Mouse (Mus musculus): ENCODE measurements around the gene Reg3g. TPM values are rescaled to one million over a fixed set of nuclear protein-coding genes. Genes with fewer than 3 reads are reported as not detected.

Gene Reg3g
- polyA plus RNA-seq (2016; fragmentation: Nextera tagmentation; extraction: Ambion mirVana): not detected in 2 replicates

- Histone ChIP-seq H3K27ac (replicated peaks) (no peak within 1 kb of the TSS), H3K36me3 (no peaks in the 10 kb centered on the region), H3K9me3 (replicated peaks) (no peaks in the 10 kb centered on the region), H3K4me3 (no peak within 1 kb of the TSS), H3K4me1 (no peaks in the 10 kb centered on the region), H3K27me3 (ENCODE audit: low read depth, poor library complexity, severe bottlenecking) (no peaks in the 10 kb centered on the region)
- no peak for DNase-seq (ENCODE audit: low spot score)
- WGBS: 83% methylated on average over 2 of the region's 2 CpGs
Observed at GRCm38 (mm10) chr6:78468772-78469171, at the start of gene Reg3g. Reg3g (minus strand) TSS chr6:78468872.

GRCm38 (mm10) chr6:78515777-78516446, 47.2 kb upstream of the Reg3g start:
- H3K4me1 ChIP-seq: no peaks in the 10 kb centered on the region
- DNase-seq (ENCODE audit: low spot score): no peak
- WGBS: 72% methylated on average over 3 of the region's 3 CpGs
- H3K27me3 ChIP-seq (ENCODE audit: low read depth, poor library complexity, severe bottlenecking): no peaks in the 10 kb centered on the region
- H3K27ac ChIP-seq (replicated peaks): no peak overlapping the region
- H3K36me3 ChIP-seq: no peaks in the 10 kb centered on the region
- H3K9me3 ChIP-seq (replicated peaks): no peaks in the 10 kb centered on the region
- no peak overlapping the region for H3K4me3 ChIP-seq

GRCm38 (mm10) chr6:78512833-78513232, 44.2 kb upstream of the Reg3g start:
- no peaks in the 10 kb centered on the region for H3K4me1 ChIP-seq
- WGBS: 0% methylated on average over 3 of the region's 3 CpGs
- H3K4me3 ChIP-seq: no peak overlapping the region
- no peaks in the 10 kb centered on the region for H3K9me3 ChIP-seq (replicated peaks)
- DNase-seq (ENCODE audit: low spot score): peak; percentile 70
- H3K36me3 ChIP-seq: no peaks in the 10 kb centered on the region
- H3K27me3 ChIP-seq (ENCODE audit: low read depth, poor library complexity, severe bottlenecking): no peaks in the 10 kb centered on the region
- no peak overlapping the region for H3K27ac ChIP-seq (replicated peaks)

GRCm38 (mm10) chr6:78510173-78510900, 41.7 kb upstream of the Reg3g start:
- H3K27ac ChIP-seq (replicated peaks): no peak overlapping the region
- H3K4me3 ChIP-seq: no peak overlapping the region
- no peaks in the 10 kb centered on the region for H3K27me3 ChIP-seq (ENCODE audit: low read depth, poor library complexity, severe bottlenecking)
- H3K36me3 ChIP-seq: no peaks in the 10 kb centered on the region
- no peak for DNase-seq (ENCODE audit: low spot score)
- 73% methylated on average over 3 of the region's 3 CpGs for WGBS
- H3K9me3 ChIP-seq (replicated peaks): no peaks in the 10 kb centered on the region
- H3K4me1 ChIP-seq: no peaks in the 10 kb centered on the region

GRCm38 (mm10) chr6:78505745-78506144, 37.1 kb upstream of the Reg3g start:
- Histone ChIP-seq H3K27me3 (ENCODE audit: low read depth, poor library complexity, severe bottlenecking) (no peaks in the 10 kb centered on the region), H3K4me3 (no peak overlapping the region), H3K4me1 (no peaks in the 10 kb centered on the region), H3K36me3 (no peaks in the 10 kb centered on the region), H3K9me3 (replicated peaks) (no peaks in the 10 kb centered on the region), H3K27ac (replicated peaks) (no peak overlapping the region)
- WGBS: 66% methylated on average over 3 of the region's 3 CpGs
- DNase-seq (ENCODE audit: low spot score): no peak

GRCm38 (mm10) chr6:78494633-78495032, 26.0 kb upstream of the Reg3g start:
- 86% methylated on average over 3 of the region's 3 CpGs for whole genome bisulfite sequencing
- no peaks in the 10 kb centered on the region for H3K27me3 ChIP-seq (ENCODE audit: low read depth, poor library complexity, severe bottlenecking)
- H3K4me3 ChIP-seq: no peak overlapping the region
- H3K36me3 ChIP-seq: no peaks in the 10 kb centered on the region
- H3K4me1 ChIP-seq: no peaks in the 10 kb centered on the region
- no peaks in the 10 kb centered on the region for H3K9me3 ChIP-seq (replicated peaks)
- H3K27ac ChIP-seq (replicated peaks): no peak overlapping the region
- DNase-seq (ENCODE audit: low spot score): no peak

GRCm38 (mm10) chr6:78469287-78469686, 615 bp upstream of the Reg3g start:
- Histone ChIP-seq H3K27ac (replicated peaks) (no peak overlapping the region), H3K9me3 (replicated peaks) (no peaks in the 10 kb centered on the region), H3K36me3 (no peaks in the 10 kb centered on the region), H3K4me3 (no peak overlapping the region), H3K4me1 (no peaks in the 10 kb centered on the region), H3K27me3 (ENCODE audit: low read depth, poor library complexity, severe bottlenecking) (no peaks in the 10 kb centered on the region)
- DNase-seq (ENCODE audit: low spot score): no peak
- 80% methylated on average over 3 of the region's 3 CpGs for WGBS

GRCm38 (mm10) chr6:78463266-78463665, 5.4 kb downstream of the Reg3g start:
- no peak overlapping the region for H3K27ac ChIP-seq (replicated peaks)
- H3K4me1 ChIP-seq: peaks cover 11% of the 10 kb centered on the region
- no peaks in the 10 kb centered on the region for H3K9me3 ChIP-seq (replicated peaks)
- WGBS: 86% methylated on average over 2 of the region's 2 CpGs
- H3K27me3 ChIP-seq (ENCODE audit: low read depth, poor library complexity, severe bottlenecking): no peaks in the 10 kb centered on the region
- no peak for DNase-seq (ENCODE audit: low spot score)
- no peaks in the 10 kb centered on the region for H3K36me3 ChIP-seq
- no peak overlapping the region for H3K4me3 ChIP-seq

- Histone ChIP-seq H3K4me1 (peaks cover 11% of the 10 kb centered on the region), H3K27me3 (ENCODE audit: low read depth, poor library complexity, severe bottlenecking) (no peaks in the 10 kb centered on the region), H3K36me3 (no peaks in the 10 kb centered on the region), H3K27ac (replicated peaks) (no peak overlapping the region), H3K9me3 (replicated peaks) (no peaks in the 10 kb centered on the region), H3K4me3 (no peak overlapping the region)
- 83% methylated on average over 2 of the region's 2 CpGs for WGBS
- no peak for DNase-seq (ENCODE audit: low spot score)
Observed at GRCm38 (mm10) chr6:78462360-78462759, 6.3 kb downstream of the Reg3g start.

GRCm38 (mm10) chr6:78460191-78460825, 8.4 kb downstream of the Reg3g start:
- WGBS: 35% methylated on average over 3 of the region's 3 CpGs
- Histone ChIP-seq H3K4me1 (peaks cover 11% of the 10 kb centered on the region), H3K9me3 (replicated peaks) (no peaks in the 10 kb centered on the region), H3K27ac (replicated peaks) (peak overlapping the region; percentile 28; the same call in 1 of the 2 replicates), H3K36me3 (no peaks in the 10 kb centered on the region), H3K27me3 (ENCODE audit: low read depth, poor library complexity, severe bottlenecking) (no peaks in the 10 kb centered on the region), H3K4me3 (no peak overlapping the region)
- DNase-seq (ENCODE audit: low spot score): no peak

GRCm38 (mm10) chr6:78452804-78453203, 15.9 kb downstream of the Reg3g start:
- no peak for DNase-seq (ENCODE audit: low spot score)
- WGBS: 96% methylated on average over 2 of the region's 2 CpGs

GRCm38 (mm10) chr6:78448409-78448808, 20.3 kb downstream of the Reg3g start:
- no peak overlapping the region for H3K4me3 ChIP-seq
- no peaks in the 10 kb centered on the region for H3K36me3 ChIP-seq
- H3K27ac ChIP-seq (replicated peaks): no peak overlapping the region
- no peak for DNase-seq (ENCODE audit: low spot score)
- no peaks in the 10 kb centered on the region for H3K27me3 ChIP-seq (ENCODE audit: low read depth, poor library complexity, severe bottlenecking)
- H3K9me3 ChIP-seq (replicated peaks): no peaks in the 10 kb centered on the region
- no peaks in the 10 kb centered on the region for H3K4me1 ChIP-seq

More at GRCm38 (mm10) chr6:78452804-78453203, 15.9 kb downstream of the Reg3g start:
- Histone ChIP-seq H3K27ac (replicated peaks) (no peak overlapping the region), H3K9me3 (replicated peaks) (no peaks in the 10 kb centered on the region), H3K4me3 (no peak overlapping the region), H3K4me1 (no peaks in the 10 kb centered on the region), H3K27me3 (ENCODE audit: low read depth, poor library complexity, severe bottlenecking) (no peaks in the 10 kb centered on the region), H3K36me3 (no peaks in the 10 kb centered on the region)

- H3K27me3 ChIP-seq (ENCODE audit: low read depth, poor library complexity, severe bottlenecking): no peaks in the 10 kb centered on the region
- no peaks in the 10 kb centered on the region for H3K36me3 ChIP-seq
- no peaks in the 10 kb centered on the region for H3K4me1 ChIP-seq
- 64% methylated on average over 1 of the region's 1 CpGs for WGBS
- H3K4me3 ChIP-seq: no peak overlapping the region
- H3K27ac ChIP-seq (replicated peaks): no peak overlapping the region
- DNase-seq (ENCODE audit: low spot score): no peak
- H3K9me3 ChIP-seq (replicated peaks): no peaks in the 10 kb centered on the region
Observed at GRCm38 (mm10) chr6:78447202-78447601, 21.5 kb downstream of the Reg3g start.

Measured in midbrain, embryonic 10.5 days (tissue).